Mouse (Mus musculus): Measurements from ENCODE around the gene Eif4g1.

The Eif4g1 gene

GRCm38 (mm10) chr16:20726384-20726783 lies 58.3 kb downstream of the Eif4g1 start:
- no peak for DNase-seq (ENCODE audit: low spot score)

- DNase-seq (ENCODE audit: low spot score): no peak
These were observed 62.2 kb downstream of the Eif4g1 start for GRCm38 (mm10) chr16:20730293-20730711.

GRCm38 (mm10) chr16:20731688-20732087 lies 63.6 kb downstream of the Eif4g1 start:
- DNase-seq (ENCODE audit: low spot score): no peak

GRCm38 (mm10) chr16:20732251-20732924 lies 64.3 kb downstream of the Eif4g1 start:
- DNase-seq (ENCODE audit: low spot score): no peak

- no peak for DNase-seq (ENCODE audit: low spot score)
These were observed 65.0 kb downstream of the Eif4g1 start, which contains the start of gene Chrd for GRCm38 (mm10) chr16:20732925-20733730. TSS of gene Chrd (plus strand) at chr16:20733127.

GRCm38 (mm10) chr16:20733731-20734730 lies 65.9 kb downstream of the Eif4g1 start, which contains the start of gene Thpo:
TSS of gene Thpo (minus strand) at chr16:20734511.
- DNase-seq (ENCODE audit: low spot score): no peak

- DNase-seq (ENCODE audit: low spot score): no peak
These were observed 67.5 kb downstream of the Eif4g1 start for GRCm38 (mm10) chr16:20735651-20736050.

GRCm38 (mm10) chr16:20736168-20736567 lies 68.1 kb downstream of the Eif4g1 start:
- no peak for DNase-seq (ENCODE audit: low spot score)

GRCm38 (mm10) chr16:20736823-20737222 lies 68.7 kb downstream of the Eif4g1 start:
- DNase-seq (ENCODE audit: low spot score): no peak

- DNase-seq (ENCODE audit: low spot score): no peak
These were observed 71.7 kb downstream of the Eif4g1 start for GRCm38 (mm10) chr16:20739845-20740244.
